Mouse (Mus musculus): ENCODE results near the gene Rpl27a.
A peak's percentile ranks its signal among the peaks of the same experiment; 100 is the strongest.

Rpl27a gene

GRCm38 (mm10) chr7:109525740-109526663 is 7.1 kb downstream of the Rpl27a start:
- no peak for DNase-seq

- DNase-seq, result no peak
Measured at GRCm38 (mm10) chr7:109527536-109527935, 8.6 kb downstream of the Rpl27a start.

GRCm38 (mm10) chr7:109528356-109528755 is 9.4 kb downstream of the Rpl27a start:
- peak; percentile 70 for DNase-seq

- DNase-seq, result no peak
Measured at GRCm38 (mm10) chr7:109529741-109530140, 10.8 kb downstream of the Rpl27a start.

- no peak for DNase-seq
Measured at GRCm38 (mm10) chr7:109531501-109531900, 12.6 kb downstream of the Rpl27a start.

- DNase-seq, result no peak
Measured at GRCm38 (mm10) chr7:109532691-109533090, 13.7 kb downstream of the Rpl27a start.

- no peak for DNase-seq
Measured at GRCm38 (mm10) chr7:109533129-109533528, 14.2 kb downstream of the Rpl27a start.

- no peak for DNase-seq
Measured at GRCm38 (mm10) chr7:109533888-109534287, 14.9 kb downstream of the Rpl27a start.

GRCm38 (mm10) chr7:109534921-109535320 is 16.0 kb downstream of the Rpl27a start:
- DNase-seq, result no peak

- peak; percentile 70 for DNase-seq
Measured at GRCm38 (mm10) chr7:109536451-109536946, 17.6 kb downstream of the Rpl27a start.

- no peak for DNase-seq
Measured at GRCm38 (mm10) chr7:109540902-109541301, 22.0 kb downstream of the Rpl27a start.

- no peak for DNase-seq
Measured at GRCm38 (mm10) chr7:109541609-109542363, 22.8 kb downstream of the Rpl27a start.

- no peak for DNase-seq
Measured at GRCm38 (mm10) chr7:109542364-109542628, 23.3 kb downstream of the Rpl27a start.

GRCm38 (mm10) chr7:109544792-109545191 is 25.8 kb downstream of the Rpl27a start:
- DNase-seq, result no peak

GRCm38 (mm10) chr7:109545255-109545993 is 26.5 kb downstream of the Rpl27a start:
- DNase-seq, result no peak

- DNase-seq, result no peak
Measured at GRCm38 (mm10) chr7:109546186-109546585, 27.2 kb downstream of the Rpl27a start.

- no peak for DNase-seq
Measured at GRCm38 (mm10) chr7:109546726-109547125, 27.8 kb downstream of the Rpl27a start.

GRCm38 (mm10) chr7:109559536-109559935 is 40.6 kb downstream of the Rpl27a start:
- peak; percentile 64 for DNase-seq

GRCm38 (mm10) chr7:109561466-109562153 is 42.7 kb downstream of the Rpl27a start:
- DNase-seq, result peak; percentile 58

GRCm38 (mm10) chr7:109562154-109562599 is 43.2 kb downstream of the Rpl27a start:
- DNase-seq, result no peak

GRCm38 (mm10) chr7:109562676-109563075 is 43.7 kb downstream of the Rpl27a start:
- no peak for DNase-seq

GRCm38 (mm10) chr7:109563775-109564362 is 44.9 kb downstream of the Rpl27a start:
- no peak for DNase-seq
